Mouse (Mus musculus): ENCODE data around the gene Dnajc2.

DNA sequence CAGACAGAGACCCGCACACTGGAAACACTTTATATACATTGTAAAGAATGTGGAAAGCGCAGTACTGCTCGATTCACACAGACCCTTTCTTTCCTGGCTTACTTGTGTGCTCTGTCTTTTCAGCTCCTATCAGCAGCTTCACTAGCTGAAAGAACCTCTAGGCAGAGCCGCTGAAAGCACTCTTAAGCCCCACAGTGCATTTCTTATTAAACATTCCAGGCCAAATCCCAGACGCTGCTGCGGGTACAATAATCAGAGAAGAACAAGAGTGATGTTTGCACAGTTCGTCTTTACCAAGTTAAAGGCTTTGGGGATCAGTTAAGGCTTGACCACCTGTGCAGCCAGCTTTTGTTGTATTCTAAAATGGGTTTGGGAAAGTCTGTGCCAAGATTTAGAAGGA lies 60.2 kb downstream of the Dnajc2 start:
- TF ChIP-seq CTCF (IDR thresholded peaks at IDR 0.05; ENCODE audit: extremely low read depth, insufficient read depth, low read length), result no peak
- TF ChIP-seq POLR2A (IDR thresholded peaks at IDR 0.05; ENCODE audit: extremely low read depth, insufficient read depth, low read length), result no peak

All from cortical plate, adult 2 months (tissue).